Mouse (Mus musculus): ENCODE results near the gene Lhfpl2.
"Not testable (repeated sequence)": the region's sequence is repeated elsewhere in the genome, so short reads cannot be mapped to it uniquely, and the experiment has no call there.

Lhfpl2 gene

GRCm38 (mm10) chr13:94057563-94058560 lies at the start of gene Lhfpl2:
Gene Lhfpl2 (plus strand): TSS chr13:94057796.
- no peak for DNase-seq (ENCODE audit: low read depth, low spot score)

- no peak for DNase-seq (ENCODE audit: low read depth, low spot score)
These were observed 45.5 kb upstream of the Lhfpl2 start for GRCm38 (mm10) chr13:94011996-94012575.

- no peak for DNase-seq (ENCODE audit: low read depth, low spot score)
These were observed 43.6 kb upstream of the Lhfpl2 start for GRCm38 (mm10) chr13:94013986-94014385.

GRCm38 (mm10) chr13:94024575-94024974 lies 33.0 kb upstream of the Lhfpl2 start:
- not testable (repeated sequence) for DNase-seq (ENCODE audit: low read depth, low spot score)

GRCm38 (mm10) chr13:94029147-94029546 lies 28.4 kb upstream of the Lhfpl2 start:
- DNase-seq (ENCODE audit: low read depth, low spot score): no peak

- no peak for DNase-seq (ENCODE audit: low read depth, low spot score)
These were observed 27.0 kb upstream of the Lhfpl2 start for GRCm38 (mm10) chr13:94030551-94030950.

GRCm38 (mm10) chr13:94037313-94038051 lies 20.1 kb upstream of the Lhfpl2 start:
- no peak for DNase-seq (ENCODE audit: low read depth, low spot score)

GRCm38 (mm10) chr13:94038052-94038340 lies 19.6 kb upstream of the Lhfpl2 start:
- DNase-seq (ENCODE audit: low read depth, low spot score): no peak

GRCm38 (mm10) chr13:94050036-94050435 lies 7.6 kb upstream of the Lhfpl2 start:
- DNase-seq (ENCODE audit: low read depth, low spot score): no peak

- no peak for DNase-seq (ENCODE audit: low read depth, low spot score)
These were observed 6.8 kb upstream of the Lhfpl2 start for GRCm38 (mm10) chr13:94050782-94051181.

- DNase-seq (ENCODE audit: low read depth, low spot score): no peak
These were observed 497 bp upstream of the Lhfpl2 start for GRCm38 (mm10) chr13:94057036-94057562.

- DNase-seq (ENCODE audit: low read depth, low spot score): no peak
These were observed 1.1 kb downstream of the Lhfpl2 start for GRCm38 (mm10) chr13:94058642-94059222.

- DNase-seq (ENCODE audit: low read depth, low spot score): no peak
These were observed 1.8 kb downstream of the Lhfpl2 start for GRCm38 (mm10) chr13:94059373-94059772.

- DNase-seq (ENCODE audit: low read depth, low spot score): no peak
These were observed 2.2 kb downstream of the Lhfpl2 start for GRCm38 (mm10) chr13:94059778-94060177.

- DNase-seq (ENCODE audit: low read depth, low spot score): no peak
These were observed 2.9 kb downstream of the Lhfpl2 start for GRCm38 (mm10) chr13:94060461-94060860.

GRCm38 (mm10) chr13:94061256-94061877 lies 3.8 kb downstream of the Lhfpl2 start:
- DNase-seq (ENCODE audit: low read depth, low spot score): no peak

GRCm38 (mm10) chr13:94062349-94063111 lies 4.9 kb downstream of the Lhfpl2 start:
- DNase-seq (ENCODE audit: low read depth, low spot score): no peak

- DNase-seq (ENCODE audit: low read depth, low spot score): no peak
These were observed 5.6 kb downstream of the Lhfpl2 start for GRCm38 (mm10) chr13:94063156-94063555.

- DNase-seq (ENCODE audit: low read depth, low spot score): no peak
These were observed 7.0 kb downstream of the Lhfpl2 start for GRCm38 (mm10) chr13:94064571-94064970.

GRCm38 (mm10) chr13:94065276-94066050 lies 7.9 kb downstream of the Lhfpl2 start:
- DNase-seq (ENCODE audit: low read depth, low spot score): no peak

Measured in WW6 (cell line).